Mouse (Mus musculus): ENCODE measurements around the gene Acta2.

Gene Acta2

GRCm38 (mm10) chr19:34254880-34255681 lies at the start of gene Acta2:
Gene Acta2, minus strand, starts transcription at chr19:34255590.
- DNase-seq (ENCODE audit: low spot score), result no peak

- no peak for DNase-seq (ENCODE audit: low spot score)
These were observed 49.5 kb upstream of the Acta2 start for GRCm38 (mm10) chr19:34304917-34305316.

- no peak for DNase-seq (ENCODE audit: low spot score)
These were observed 45.0 kb upstream of the Acta2 start for GRCm38 (mm10) chr19:34300430-34300829.

- DNase-seq (ENCODE audit: low spot score), result no peak
These were observed 43.8 kb upstream of the Acta2 start for GRCm38 (mm10) chr19:34299229-34299628.

GRCm38 (mm10) chr19:34298531-34298930 lies 43.1 kb upstream of the Acta2 start:
- DNase-seq (ENCODE audit: low spot score), result no peak

- DNase-seq (ENCODE audit: low spot score), result no peak
These were observed 40.1 kb upstream of the Acta2 start for GRCm38 (mm10) chr19:34295442-34295841.

GRCm38 (mm10) chr19:34293376-34293947 lies 38.1 kb upstream of the Acta2 start:
- no peak for DNase-seq (ENCODE audit: low spot score)

- no peak for DNase-seq (ENCODE audit: low spot score)
These were observed 37.3 kb upstream of the Acta2 start for GRCm38 (mm10) chr19:34292701-34293100.

- no peak for DNase-seq (ENCODE audit: low spot score)
These were observed 36.6 kb upstream of the Acta2 start for GRCm38 (mm10) chr19:34291956-34292355.

- DNase-seq (ENCODE audit: low spot score), result no peak
These were observed 36.0 kb upstream of the Acta2 start for GRCm38 (mm10) chr19:34291379-34291778.

- DNase-seq (ENCODE audit: low spot score), result peak; percentile 37
These were observed 35.5 kb upstream of the Acta2 start for GRCm38 (mm10) chr19:34290872-34291341.

- DNase-seq (ENCODE audit: low spot score), result peak; percentile 67
These were observed 34.8 kb upstream of the Acta2 start, which contains the start of gene Fas for GRCm38 (mm10) chr19:34289948-34290789. Gene Fas, plus strand, starts transcription at chr19:34290666.

GRCm38 (mm10) chr19:34288696-34289095 lies 33.3 kb upstream of the Acta2 start:
- no peak for DNase-seq (ENCODE audit: low spot score)

- DNase-seq (ENCODE audit: low spot score), result no peak
These were observed 32.4 kb upstream of the Acta2 start for GRCm38 (mm10) chr19:34287656-34288415.

- no peak for DNase-seq (ENCODE audit: low spot score)
These were observed 31.8 kb upstream of the Acta2 start for GRCm38 (mm10) chr19:34287221-34287620.

GRCm38 (mm10) chr19:34284826-34285225 lies 29.4 kb upstream of the Acta2 start:
- DNase-seq (ENCODE audit: low spot score), result no peak

GRCm38 (mm10) chr19:34284383-34284782 lies 29.0 kb upstream of the Acta2 start:
- peak; percentile 20 for DNase-seq (ENCODE audit: low spot score)

- no peak for DNase-seq (ENCODE audit: low spot score)
These were observed 28.2 kb upstream of the Acta2 start for GRCm38 (mm10) chr19:34283614-34284013.

GRCm38 (mm10) chr19:34278078-34278477 lies 22.7 kb upstream of the Acta2 start:
- DNase-seq (ENCODE audit: low spot score), result no peak

GRCm38 (mm10) chr19:34273073-34273472 lies 17.7 kb upstream of the Acta2 start:
- no peak for DNase-seq (ENCODE audit: low spot score)

- no peak for DNase-seq (ENCODE audit: low spot score)
These were observed 15.6 kb upstream of the Acta2 start for GRCm38 (mm10) chr19:34270824-34271464.
